Mouse (Mus musculus) MEL-GATA-1-ER (cell line): ENCODE results near the gene Insrr.

ENCODE experiments used
- DNase-seq: peaks from one replicate; pipeline ENCODE4 v3.0.0-alpha.2; 2012; ENCODE audit warnings: low read depth; ENCODE audit errors: extremely low read depth

The Insrr gene

DNA sequence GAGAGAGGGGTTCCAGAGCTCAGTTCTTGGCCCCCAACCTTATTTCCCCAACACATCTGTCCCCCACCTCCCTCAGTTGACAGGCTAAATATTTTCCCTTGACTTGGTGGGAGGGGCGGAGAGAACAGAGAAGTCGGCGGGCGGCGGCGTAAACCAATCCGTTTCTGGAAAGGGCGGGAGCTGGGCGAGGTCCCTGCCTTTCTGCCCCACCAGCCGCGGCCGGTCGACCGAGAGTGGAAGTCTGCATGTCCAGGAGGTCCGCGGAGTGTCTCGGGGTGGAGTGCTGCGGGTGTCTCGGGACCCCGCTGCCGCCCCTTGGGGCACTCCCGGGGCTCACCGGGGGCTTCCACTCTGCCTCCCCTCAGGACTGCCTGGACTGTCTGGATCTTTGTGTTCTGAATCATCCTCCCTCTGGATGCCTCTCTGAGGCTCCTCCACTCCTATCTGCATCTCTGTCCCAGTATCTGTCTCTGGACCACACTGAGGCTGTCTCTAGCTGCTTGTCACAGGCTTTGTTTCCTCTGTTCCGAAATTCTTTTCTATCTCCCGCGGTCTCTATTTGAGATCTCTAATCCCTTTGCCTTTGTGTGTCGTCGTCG, at the start of gene Insrr:
Insrr (plus strand) TSS at position 216 of the 599 bp plus-strand sequence.
- DNase-seq, result no peak

- DNase-seq, result no peak
Measured at GRCm38 (mm10) chr3:87748431-87748830, 48.3 kb upstream of the Insrr start, which contains the start of gene Lrrc71. Gene Lrrc71 (minus strand): TSS chr3:87748625.

DNA sequence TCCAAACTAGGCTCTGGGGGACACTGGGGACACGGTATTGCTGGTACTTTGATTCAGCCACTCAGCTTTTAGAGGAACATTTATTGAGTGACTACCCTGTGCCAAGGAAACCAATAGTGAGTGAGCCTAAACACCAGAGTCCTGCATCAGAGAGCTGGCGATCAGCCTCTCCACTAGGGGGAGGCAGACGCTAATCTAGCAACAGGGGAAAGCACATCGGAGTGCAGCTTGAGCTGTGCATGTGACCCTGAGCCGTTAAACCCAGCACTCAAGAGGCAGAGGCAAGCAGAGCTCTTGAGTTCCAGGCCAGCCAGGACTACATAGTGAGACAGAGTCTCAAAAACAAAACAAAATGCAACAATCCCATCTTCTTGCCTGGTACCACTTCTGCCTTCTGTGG, 47.7 kb upstream of the Insrr start:
- DNase-seq, result peak; percentile 36

- DNase-seq, result no peak
Measured at GRCm38 (mm10) chr3:87749977-87750376, 46.8 kb upstream of the Insrr start.

- no peak for DNase-seq
Measured at GRCm38 (mm10) chr3:87752567-87752966, 44.2 kb upstream of the Insrr start.

DNA sequence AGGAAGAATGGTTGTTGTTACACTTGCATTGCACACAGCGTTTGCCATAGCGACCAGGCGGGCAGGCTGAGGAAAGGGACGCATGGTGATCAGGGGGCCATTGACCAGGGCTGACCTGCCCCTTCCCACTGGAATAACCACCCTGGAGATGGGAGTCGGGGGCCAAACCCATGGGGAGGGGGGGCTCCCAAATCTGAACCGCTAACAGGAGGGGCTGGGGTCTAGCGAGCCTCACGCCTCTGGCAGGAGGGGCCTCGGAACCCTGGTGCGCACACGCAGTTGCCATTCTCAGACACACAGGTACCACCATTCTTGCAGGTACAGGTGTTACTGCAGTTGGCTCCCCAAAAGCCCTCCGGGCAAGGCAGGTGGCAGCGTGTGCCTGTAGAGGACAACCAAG, 42.9 kb upstream of the Insrr start:
- no peak for DNase-seq

DNA sequence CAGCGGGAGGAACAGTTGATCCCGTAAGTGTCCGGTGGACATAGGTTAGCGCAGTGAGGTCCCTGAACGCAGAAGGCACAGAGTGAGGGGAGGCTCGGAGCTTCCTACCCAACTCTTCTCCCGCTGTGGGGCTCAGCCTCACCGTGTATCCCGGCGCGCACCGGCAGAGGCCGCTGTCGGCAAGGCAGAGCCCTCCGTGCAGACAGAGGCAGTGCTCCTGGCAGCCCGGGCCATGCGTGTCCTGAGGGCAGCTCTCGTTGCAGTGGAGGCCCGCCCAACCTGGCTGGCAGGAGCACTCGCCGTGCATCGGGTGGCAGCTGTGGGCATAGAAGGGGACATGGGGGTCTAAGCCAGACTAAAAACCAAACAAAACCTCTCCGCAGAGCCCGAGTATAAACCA, 40.8 kb upstream of the Insrr start:
- DNase-seq, result no peak

GRCm38 (mm10) chr3:87756488-87756887, 40.3 kb upstream of the Insrr start:
- DNase-seq, result no peak

DNA sequence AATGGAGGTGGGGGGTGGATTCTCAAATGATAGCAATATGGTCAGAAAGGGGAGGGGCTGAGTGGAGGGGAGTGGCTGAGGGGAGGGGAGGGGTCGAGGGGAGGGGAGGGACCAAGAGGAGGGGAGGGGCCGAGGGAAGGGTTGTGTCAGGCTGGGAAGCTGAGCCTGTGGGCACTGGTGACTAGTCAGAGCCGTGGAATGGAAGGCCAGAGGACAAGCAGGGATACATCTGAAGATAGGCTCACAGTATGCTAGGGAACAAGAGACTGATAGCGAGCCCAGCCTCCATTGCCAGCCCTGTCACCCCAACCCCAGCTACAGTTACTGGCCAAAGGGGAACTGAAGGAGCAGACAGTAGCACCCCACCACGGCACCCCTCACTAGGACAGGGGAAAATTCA, 38.1 kb upstream of the Insrr start:
- peak; percentile 22 for DNase-seq

DNA sequence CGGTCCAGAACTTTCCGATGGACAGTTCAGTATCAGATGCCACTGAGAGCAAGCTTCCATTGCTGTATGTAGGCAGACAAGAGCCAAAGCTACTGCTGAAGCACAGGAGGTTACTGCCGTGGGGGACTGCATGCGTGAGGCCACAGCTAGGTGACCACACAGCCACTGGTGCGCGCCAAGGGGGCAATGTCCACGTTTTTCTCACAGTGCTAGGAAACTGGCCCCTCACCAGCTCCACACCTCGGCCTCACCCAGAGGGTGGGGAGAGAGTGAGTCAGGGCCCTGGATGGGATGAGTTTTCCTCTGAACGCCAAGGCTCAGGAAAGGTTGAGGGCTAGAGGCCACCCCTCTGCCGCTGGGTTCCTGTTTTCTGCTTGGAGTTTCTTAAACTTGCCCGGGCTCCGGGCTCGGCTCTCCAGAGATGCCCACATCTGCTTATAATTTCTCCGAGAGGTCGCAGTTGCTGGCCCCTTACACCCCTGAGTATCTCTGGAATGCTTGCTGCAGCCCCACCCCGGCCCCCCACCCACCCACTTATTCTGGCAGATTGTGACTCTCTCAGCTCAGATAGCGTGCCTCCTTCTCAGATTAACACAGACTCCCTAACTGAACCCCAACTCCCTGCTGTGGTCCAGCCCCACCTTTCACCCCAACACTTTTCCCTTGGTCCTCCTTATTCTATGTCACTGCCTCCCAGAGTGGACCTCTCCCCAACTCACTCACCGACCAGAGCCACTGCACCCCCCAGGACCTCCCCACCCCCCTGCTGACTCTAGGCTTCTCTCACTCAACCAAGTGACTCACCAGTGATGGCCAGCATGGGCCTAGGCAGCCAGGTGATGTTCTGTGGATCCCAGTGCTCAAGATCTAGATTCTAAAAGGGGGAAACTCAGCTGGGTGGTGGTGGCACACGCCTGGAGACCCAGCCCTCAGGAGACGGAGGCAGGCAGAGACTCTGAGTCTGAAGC, 35.1 kb upstream of the Insrr start:
- DNase-seq, result no peak

- DNase-seq, result no peak
Measured at GRCm38 (mm10) chr3:87763202-87763601, 33.5 kb upstream of the Insrr start.

DNA sequence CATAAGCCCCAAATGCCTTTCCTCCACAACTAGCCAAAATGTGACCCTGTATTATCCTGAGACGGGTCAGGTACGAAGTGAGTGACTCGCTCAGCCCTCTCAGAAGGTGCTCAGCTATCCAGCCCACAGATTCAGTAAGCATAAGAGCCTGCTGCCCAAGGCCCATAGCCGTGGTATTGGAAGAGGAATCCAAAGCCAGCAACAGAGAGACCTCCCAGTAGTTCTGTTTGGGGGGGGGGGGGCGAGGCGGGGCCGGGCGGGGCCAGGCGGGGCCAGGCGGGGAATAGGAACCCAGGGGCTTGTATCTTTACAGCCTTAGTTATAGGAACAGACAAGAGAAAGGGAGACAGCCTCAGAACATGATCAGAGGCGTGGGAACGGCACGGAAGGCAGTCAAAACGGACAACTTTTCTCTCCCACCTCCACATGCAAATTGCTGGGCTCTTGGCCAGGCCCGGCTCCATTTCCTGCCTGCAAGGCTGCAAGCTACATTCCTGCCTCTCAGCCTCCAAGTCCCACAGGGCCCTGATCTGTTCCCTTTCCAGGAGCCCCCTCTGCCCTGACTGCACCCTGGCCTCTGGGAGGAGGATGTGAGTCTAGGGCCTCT, 33.0 kb upstream of the Insrr start:
- no peak for DNase-seq

GRCm38 (mm10) chr3:87764506-87764905, 32.2 kb upstream of the Insrr start:
- DNase-seq, result no peak

DNA sequence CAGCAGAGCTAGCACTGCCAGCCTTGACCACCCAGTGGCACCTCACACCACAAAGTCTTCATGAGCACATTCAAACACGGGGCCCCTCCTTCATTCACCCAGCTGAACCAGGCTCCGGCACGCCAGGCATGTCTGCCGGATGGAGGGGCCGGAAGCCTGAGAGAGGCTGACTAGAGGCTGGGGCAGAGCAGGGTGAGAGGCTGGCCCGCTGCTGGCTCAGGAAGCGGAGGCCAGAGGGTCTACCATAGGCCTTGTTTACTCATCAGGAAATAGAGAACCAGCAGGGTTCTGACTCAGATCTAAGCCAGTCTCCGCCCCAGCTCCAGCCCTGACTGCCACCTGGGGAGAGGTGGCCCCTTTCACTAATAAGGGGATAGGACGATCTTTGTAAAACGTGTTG, 31.7 kb upstream of the Insrr start:
- no peak for DNase-seq

- no peak for DNase-seq
Measured at GRCm38 (mm10) chr3:87765631-87766283, 31.0 kb upstream of the Insrr start.

DNA sequence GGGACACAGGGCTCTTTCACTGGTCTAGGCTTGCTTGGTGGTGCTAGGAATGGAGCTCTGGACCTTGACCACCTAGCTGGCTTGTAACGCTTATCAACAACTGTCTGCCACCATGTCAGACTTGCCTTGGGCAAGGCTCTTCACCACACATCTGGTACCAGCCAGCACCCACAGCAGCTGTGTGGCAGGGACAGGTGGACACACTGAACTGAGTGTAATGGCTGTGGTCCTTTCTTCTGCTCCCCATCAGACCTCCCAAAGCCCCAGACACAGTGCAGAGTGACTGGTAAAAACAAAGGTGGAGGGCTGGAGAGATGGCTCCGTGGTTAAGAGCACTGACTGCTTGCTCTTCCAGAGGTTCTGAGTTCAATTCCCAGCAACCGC, 30.5 kb upstream of the Insrr start:
- no peak for DNase-seq

DNA sequence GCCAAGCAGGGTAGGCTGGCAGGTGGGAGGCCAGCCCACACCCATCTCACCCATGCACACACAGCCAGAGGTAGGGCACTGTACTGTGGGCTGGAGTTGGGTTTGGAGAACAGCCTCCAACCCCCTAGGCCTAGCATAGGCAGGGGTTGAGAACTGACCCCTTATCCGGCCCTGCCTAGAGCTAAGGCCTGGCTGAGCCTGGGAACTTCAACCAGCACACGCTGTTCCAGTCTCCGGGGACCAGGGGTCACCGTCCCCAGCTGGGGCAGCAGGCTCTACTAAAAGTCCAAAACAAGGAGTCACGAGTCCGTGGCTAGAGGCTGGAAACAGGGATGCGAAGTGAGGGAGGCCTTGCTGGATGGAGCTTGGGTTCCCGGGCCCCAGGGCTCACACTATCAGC, 29.0 kb upstream of the Insrr start:
- no peak for DNase-seq

DNA sequence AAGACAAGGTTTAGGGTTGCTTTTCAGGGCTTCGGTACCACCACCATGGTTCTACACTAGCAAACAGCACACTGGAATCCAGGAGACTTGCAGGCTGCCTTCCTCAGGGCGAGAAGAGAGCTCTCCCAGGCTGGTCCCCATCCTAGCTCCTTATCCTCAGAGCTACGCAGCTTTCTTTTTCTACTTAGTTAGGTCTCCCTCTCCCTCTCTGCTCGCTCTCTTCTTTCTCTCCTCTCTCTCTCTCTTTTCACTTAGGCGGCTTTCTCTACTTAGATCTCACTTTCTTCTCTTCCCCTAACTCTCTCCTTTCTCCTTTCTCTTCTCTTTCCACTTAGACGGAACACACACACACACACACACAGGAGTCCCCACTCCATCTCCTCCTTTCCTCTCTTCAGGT, 28.3 kb upstream of the Insrr start:
- no peak for DNase-seq

GRCm38 (mm10) chr3:87768844-87769243, 27.9 kb upstream of the Insrr start:
- peak; percentile 47 for DNase-seq

GRCm38 (mm10) chr3:87769506-87769905, 27.2 kb upstream of the Insrr start:
- DNase-seq, result no peak

- DNase-seq, result peak; percentile 51
Measured at GRCm38 (mm10) chr3:87770280-87770679, 26.5 kb upstream of the Insrr start.

DNA sequence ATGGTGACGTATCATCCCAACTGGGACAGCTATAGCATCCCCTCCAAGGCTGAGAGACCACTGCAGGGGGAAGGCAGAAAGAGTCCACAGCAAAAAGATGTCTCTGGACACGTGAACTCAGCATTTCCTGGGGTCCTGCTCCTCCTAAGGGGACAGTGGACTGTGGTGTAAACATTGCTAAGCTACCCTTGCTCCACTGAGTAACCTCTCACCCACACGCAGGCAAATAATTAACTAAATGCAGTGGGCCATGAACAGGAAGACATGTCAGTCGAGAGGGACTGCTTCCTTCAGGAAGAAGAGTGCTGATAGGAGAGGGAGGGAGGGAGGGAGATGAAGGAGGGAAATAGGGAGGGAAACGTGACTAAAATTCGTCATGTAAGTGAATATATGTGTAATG, 25.7 kb upstream of the Insrr start:
- DNase-seq, result no peak
